Mouse (Mus musculus) heart, adult 2 months (tissue): Measurements from ENCODE around the gene Hist1h2bh. TPM values are rescaled to one million over a fixed set of nuclear protein-coding genes. Genes with fewer than 3 reads are reported as not detected.
"Not testable (repeated sequence)": the region's sequence is repeated elsewhere in the genome, so short reads cannot be mapped to it uniquely, and the experiment has no call there.

Experiments
- DNase-seq, 2 experiments: peaks; one replicate each; pipeline ENCODE4 v3.0.0; 2021
- H3K27ac ChIP-seq: fragments of 200-600 bp; 2 replicates; pipeline ENCODE4 v1.8.1; 2022
- H3K27me3 ChIP-seq: fragments of 200-500 bp; 2 replicates; pipeline ENCODE4 v1.6.1; 2012; ENCODE audit warnings: mild to moderate bottlenecking, low read length, inconsistent platforms, mixed read lengths; ENCODE audit not compliant: control insufficient read depth, insufficient read depth
- H3K36me3 ChIP-seq: fragments of 200-500 bp; 2 replicates; pipeline ENCODE4 v1.6.1; 2012; ENCODE audit warnings: low read length, inconsistent platforms; ENCODE audit not compliant: control insufficient read depth, insufficient read depth
- H3K4me1 ChIP-seq: fragments of 200-500 bp; 2 replicates; pipeline ENCODE4 v1.6.1; 2011; ENCODE audit warnings: low read length; ENCODE audit not compliant: control insufficient read depth, insufficient read depth
- H3K4me3 ChIP-seq: fragments of 200-600 bp; 2 replicates; pipeline ENCODE4 v1.8.1; 2022
- H3K79me2 ChIP-seq: fragments of 200-500 bp; replicated peaks from 2 replicates; pipeline ENCODE4 v1.6.1; 2012; ENCODE audit warnings: mild to moderate bottlenecking, inconsistent platforms, low read length, moderate library complexity, mixed read lengths; ENCODE audit not compliant: control insufficient read depth, insufficient read depth
- H3K9ac ChIP-seq: fragments of 200-500 bp; 2 replicates; pipeline ENCODE4 v1.6.1; 2012; ENCODE audit warnings: low read depth, mild to moderate bottlenecking, control low read depth, inconsistent platforms, low read length, mixed read lengths
- CTCF ChIP-seq: fragments of 200-600 bp; IDR thresholded peaks from 2 replicates; pipeline ENCODE4 v1.8.1; 2022; ENCODE audit warnings: antibody characterized with exemption, mild to moderate bottlenecking, moderate library complexity
- EP300 ChIP-seq: fragments of 200-500 bp; IDR thresholded peaks from 2 replicates; pipeline ENCODE4 v1.6.1; 2011; ENCODE audit warnings: low read depth, low read length, control low read depth; ENCODE audit not compliant: insufficient read depth
- POLR2A ChIP-seq: fragments of 200-500 bp; IDR thresholded peaks from 2 replicates; pipeline ENCODE4 v1.6.1; 2011; ENCODE audit warnings: mild to moderate bottlenecking, low read depth, low read length, control low read depth; ENCODE audit not compliant: insufficient read depth
- WGBS: fragments of 180-500 bp; shearing (Covaris S2); methylation state at CpG from one replicate; pipeline ENCODE4 v1.1.7; 2018; 5-methylcytosine and 5-hydroxymethylcytosine counted together
- intact Hi-C: fragments of 180-260 bp; cut with DNase I; formaldehyde crosslinking; loops from one replicate; pipeline ENCODE4 v1.15.1; 2025
- polyA plus RNA-seq: library from polyadenylated mRNA; depleted of rRNA; stranded (reverse); fragments of >200 nt; gene quantifications from 2 replicates; pipeline ENCODE4 v1.2.3, GENCODE M21; 2012
- total RNA-seq, 2 experiments: library from RNA; stranded (reverse); gene quantifications; 2 replicates each; pipeline ENCODE4 v1.2.3; 2021

Hist1h2bh gene
- total and polyA plus RNA-seq, 3 experiments: 0.29 to 1.2 (median 1.1) TPM

DNA sequence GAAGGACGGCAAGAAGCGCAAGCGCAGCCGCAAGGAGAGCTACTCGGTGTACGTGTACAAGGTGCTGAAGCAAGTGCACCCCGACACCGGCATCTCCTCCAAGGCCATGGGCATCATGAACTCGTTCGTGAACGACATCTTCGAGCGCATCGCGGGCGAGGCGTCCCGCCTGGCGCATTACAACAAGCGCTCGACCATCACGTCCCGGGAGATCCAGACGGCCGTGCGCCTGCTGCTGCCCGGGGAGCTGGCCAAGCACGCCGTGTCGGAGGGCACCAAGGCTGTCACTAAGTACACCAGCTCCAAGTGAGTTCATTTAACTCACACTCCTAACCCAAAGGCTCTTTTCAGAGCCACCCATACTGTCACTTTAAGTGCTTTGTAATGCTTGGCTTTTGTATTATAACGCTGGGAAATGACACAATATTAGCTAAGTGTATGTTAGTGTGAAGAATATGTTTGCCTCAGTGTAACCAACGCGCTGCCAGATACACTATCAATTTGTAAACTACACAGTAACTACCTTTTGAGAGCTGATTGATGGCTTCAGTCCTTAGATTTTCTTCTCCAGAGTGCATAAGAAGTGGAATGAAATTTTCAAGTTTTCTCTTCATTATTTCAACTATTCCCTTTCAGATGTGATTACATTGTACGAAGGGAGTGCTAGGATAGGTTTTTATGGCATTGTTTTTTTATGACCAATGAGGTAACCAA lies 28.5 kb upstream of the Hist1h2bh start:
- H3K79me2 ChIP-seq, H3K4me1 ChIP-seq, H3K27me3 ChIP-seq, H3K36me3 ChIP-seq, intact Hi-C loops, DNase-seq: not testable (repeated sequence)
- 0 out of 2 replicates have a peak, but pooled peaks have one; percentile 6 for TF ChIP-seq POLR2A
- Histone ChIP-seq H3K27ac (peak overlapping the region; percentile 87), H3K4me3 (peak overlapping the region; percentile 63), H3K9ac (peak overlapping the region; percentile 65)
- 2% methylated on average over 18 of the region's 34 CpGs for WGBS

DNA sequence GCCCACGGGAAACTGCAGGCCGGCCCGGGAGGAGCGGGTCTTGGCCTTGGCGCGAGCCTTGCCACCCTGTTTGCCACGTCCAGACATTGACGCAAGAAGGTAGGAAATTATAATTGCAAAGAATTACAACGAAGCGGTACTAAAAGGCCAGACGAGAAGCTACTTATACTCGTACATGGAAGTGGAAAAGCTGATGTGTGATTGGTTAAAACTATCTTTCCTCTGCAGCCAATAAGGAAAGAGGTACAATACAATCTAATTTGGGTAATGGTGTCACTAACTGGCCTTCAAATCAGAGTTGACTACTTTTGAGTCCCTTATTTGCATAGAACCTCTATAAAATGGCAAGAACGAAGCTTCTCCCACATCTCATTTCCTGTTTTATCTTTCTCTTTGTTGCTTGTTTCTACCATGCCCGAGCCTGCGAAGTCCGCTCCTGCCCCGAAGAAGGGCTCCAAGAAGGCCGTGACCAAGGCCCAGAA lies 27.9 kb upstream of the Hist1h2bh start, which contains the start of the genes Hist1h2ae and Hist1h2bg:
Hist1h2ae (minus strand) TSS at position 199 of the 482 bp plus-strand sequence.
Hist1h2bg (plus strand) TSS at position 375 of the 482 bp plus-strand sequence.
- Histone ChIP-seq H3K36me3 (peaks cover 6% of the 10 kb centered on the region), H3K4me3 (peak within 1 kb of the TSS; percentile 63), H3K79me2 (no peaks in the 10 kb centered on the region), H3K4me1 (peaks cover 4% of the 10 kb centered on the region), H3K27me3 (no peaks in the 10 kb centered on the region), H3K9ac (peak within 1 kb of the TSS; percentile 65), H3K27ac (peak within 1 kb of the TSS; percentile 87)
- WGBS: under 1% methylated on average over 18 of the region's 18 CpGs
- TF ChIP-seq CTCF (no peak), POLR2A (peak; percentile 57; the same call in 1 of the 2 replicates), EP300 (no peak)
- peak; percentile 77 to 79 for DNase-seq
- intact Hi-C loops: no loop called here

- DNase-seq, intact Hi-C loops, H3K36me3 ChIP-seq, H3K27me3 ChIP-seq, H3K79me2 ChIP-seq, H3K4me1 ChIP-seq: not testable (repeated sequence)
- 4% methylated on average over 28 of the region's 41 CpGs for WGBS
- Histone ChIP-seq H3K27ac (peak overlapping the region; percentile 87), H3K9ac (peak overlapping the region; percentile 28; the same call in 1 of the 2 replicates), H3K4me3 (peak overlapping the region; percentile 63)
- peak; percentile 27; the same call in 1 of the 2 replicates for TF ChIP-seq CTCF
These were observed 27.2 kb upstream of the Hist1h2bh start for GRCm38 (mm10) chr13:23570261-23571021.

DNA sequence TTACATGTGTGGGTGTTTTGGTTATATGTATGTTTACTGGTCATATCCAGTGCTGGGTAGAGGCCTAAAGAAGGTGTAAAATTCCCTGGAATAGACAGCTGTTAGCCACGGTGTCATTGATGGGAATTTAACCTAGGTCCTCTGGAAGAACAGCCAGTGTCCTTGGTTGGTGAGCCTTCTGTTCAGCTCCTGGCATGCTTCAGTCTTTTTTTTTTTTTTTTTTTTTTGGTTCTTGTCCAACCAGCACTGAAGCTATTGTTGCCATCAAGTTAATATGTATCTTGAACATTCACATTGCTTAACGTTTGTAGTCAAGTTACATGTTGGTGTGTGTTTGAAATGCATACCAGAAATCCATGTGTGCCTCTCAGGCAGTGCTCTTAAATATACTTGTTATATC lies 21.3 kb upstream of the Hist1h2bh start:
- no peak for DNase-seq
- WGBS: 79% methylated on average over 2 of the region's 2 CpGs

DNA sequence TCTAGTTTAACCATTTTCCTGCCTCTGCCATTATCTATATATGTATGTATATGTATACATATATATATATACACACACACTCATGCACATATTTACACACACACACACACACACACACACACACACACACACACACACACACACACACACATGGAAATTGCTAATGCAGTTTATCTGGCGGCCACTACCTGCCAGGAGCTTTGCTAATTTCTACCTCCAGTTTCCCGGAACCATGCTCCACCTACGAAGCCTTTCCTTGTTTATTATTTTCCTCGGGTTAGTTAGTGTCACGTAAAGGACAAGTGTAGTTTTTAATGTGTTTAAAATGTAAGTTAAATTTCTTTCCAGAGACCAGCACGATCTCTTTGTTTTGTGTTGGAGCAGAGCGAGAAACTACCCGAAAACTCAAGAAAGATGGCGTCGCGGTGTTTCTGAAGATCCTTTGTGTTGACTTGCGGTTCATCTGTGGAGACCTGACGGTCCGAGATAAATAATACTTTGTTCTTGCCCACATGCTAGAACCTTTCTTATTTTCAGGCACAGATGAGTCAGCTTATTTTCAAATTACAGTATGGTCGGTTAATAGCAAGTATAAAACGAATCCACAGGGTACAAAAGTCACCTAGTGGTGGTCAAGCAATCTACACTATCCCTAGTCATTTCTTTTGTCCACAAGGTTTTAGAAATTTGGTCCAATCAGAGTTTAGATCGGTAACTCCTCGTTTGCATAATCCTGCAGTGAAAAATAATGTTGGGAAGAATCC lies 19.7 kb upstream of the Hist1h2bh start:
- peak; percentile 77 for TF ChIP-seq CTCF
- TF ChIP-seq POLR2A: peak; percentile 37; the same call in 1 of the 2 replicates
- no peak for TF ChIP-seq EP300
- no peaks in the 10 kb centered on the region for H3K79me2 ChIP-seq
- DNase-seq: no peak
- H3K4me1 ChIP-seq: peaks cover 2% of the 10 kb centered on the region; the same call in 1 of the 2 replicates
- peak overlapping the region; percentile 94 for H3K27ac ChIP-seq
- H3K9ac ChIP-seq: peak overlapping the region; percentile 41
- 2% methylated on average over 18 of the region's 18 CpGs for WGBS
- H3K4me3 ChIP-seq: peak overlapping the region; percentile 50
- H3K36me3 ChIP-seq: no peaks in the 10 kb centered on the region
- no peaks in the 10 kb centered on the region for H3K27me3 ChIP-seq
- intact Hi-C loops: no loop called here

More for the DNA sequence above, 21.3 kb upstream of the Hist1h2bh start:
- H3K27ac ChIP-seq: no peak overlapping the region
- H3K36me3 ChIP-seq: no peaks in the 10 kb centered on the region
- no peak overlapping the region for H3K4me3 ChIP-seq
- H3K4me1 ChIP-seq: peaks cover 2% of the 10 kb centered on the region; the same call in 1 of the 2 replicates
- H3K79me2 ChIP-seq: no peaks in the 10 kb centered on the region
- H3K9ac ChIP-seq: no peak overlapping the region
- intact Hi-C loops: no loop called here
- TF ChIP-seq POLR2A (no peak), CTCF (no peak), EP300 (no peak)
- H3K27me3 ChIP-seq: no peaks in the 10 kb centered on the region
